Mouse (Mus musculus) G1E (cell line): Measurements from ENCODE around the gene Rhoh.

Experiments used
- CTCF ChIP-seq: IDR thresholded peaks from 2 replicates; pipeline ENCODE4 v1.5.1; 2012; ENCODE audit warnings: low read depth, low read length, inconsistent platforms, mixed read lengths
- GATA2 ChIP-seq: IDR thresholded peaks from 2 replicates; pipeline ENCODE4 v1.6.1; 2012; ENCODE audit warnings: low read depth, low read length, inconsistent platforms, borderline replicate concordance

- TF ChIP-seq GATA2 (no peak), CTCF (no peak)
These were observed 21.6 kb downstream of the Rhoh start for GRCm38 (mm10) chr5:65882476-65883205.
